Mouse (Mus musculus) E14TG2a.4 (cell line): ENCODE results near the gene Fermt2.

Experiments
- CTCF ChIP-seq: conservative IDR thresholded peaks from 2 replicates; pipeline ENCODE4 v1.5.1; 2014; ENCODE audit warnings: low read length
- POU5F1 ChIP-seq: IDR thresholded peaks from 2 replicates; pipeline ENCODE4 v1.6.1; 2014; ENCODE audit warnings: low read length, borderline replicate concordance

DNA sequence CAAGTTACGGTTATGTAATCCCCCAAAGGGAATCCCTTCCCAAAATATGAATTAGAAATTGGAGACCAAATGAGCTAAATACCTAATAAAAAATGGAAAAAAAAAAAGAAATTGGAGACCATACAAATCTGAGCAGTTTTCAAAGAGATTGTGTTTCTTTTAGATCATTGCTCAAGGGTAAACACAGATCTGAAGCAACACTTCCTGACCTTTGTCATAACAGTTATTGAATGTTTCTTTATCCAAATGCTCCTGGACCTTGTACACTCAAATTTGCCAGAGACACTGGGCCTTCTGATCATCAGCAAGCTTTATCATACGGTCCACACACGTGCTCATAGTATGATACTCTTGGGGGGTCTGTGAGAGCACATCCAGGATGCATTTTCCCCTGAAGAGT is 111.4 kb downstream of the Fermt2 start:
- TF ChIP-seq CTCF (no peak), POU5F1 (no peak)
